Mouse (Mus musculus): Measurements from ENCODE around the gene Mthfr. TPM values are rescaled to one million over a fixed set of nuclear protein-coding genes. Genes with fewer than 3 reads are reported as not detected.

Gene Mthfr
- total RNA-seq, 2 experiments from 2014 or later, result 33.5 to 37.2 TPM

DNA sequence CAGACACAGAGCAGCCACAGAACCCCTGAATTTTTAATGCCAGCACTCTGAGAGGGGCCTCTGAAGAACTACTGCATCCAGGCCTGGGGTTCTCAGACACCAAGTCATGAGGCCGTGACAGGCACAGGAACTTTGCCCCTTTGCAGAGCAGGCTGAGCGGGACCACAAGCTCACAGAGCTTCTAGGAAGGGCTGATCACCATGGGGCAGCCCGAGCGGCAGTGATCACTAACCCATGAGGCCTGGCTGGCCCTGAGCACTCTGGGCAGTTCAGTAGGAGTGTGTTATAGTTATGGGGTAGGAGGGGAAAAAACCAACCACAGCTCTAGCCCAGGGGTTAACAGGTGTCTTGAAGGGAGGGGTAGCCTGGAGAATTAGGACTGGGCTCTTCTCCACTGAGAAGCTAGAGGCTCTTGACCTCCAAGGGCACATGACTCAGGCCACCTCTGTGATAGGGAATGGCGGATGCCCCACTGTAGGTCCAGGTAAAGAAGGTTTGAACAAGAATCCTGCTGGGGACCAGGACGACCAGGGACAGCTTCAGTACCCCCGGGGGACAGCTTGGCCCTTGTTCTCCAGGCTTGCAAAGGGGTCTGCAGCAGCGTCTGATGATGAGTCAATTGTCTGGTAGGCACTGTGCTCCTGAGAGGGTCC, 41.2 kb downstream of the Mthfr start:
- no peak overlapping the region for H3K27ac ChIP-seq
- H3K4me3 ChIP-seq, result no peak overlapping the region
- no peak for TF ChIP-seq CTCF (conservative IDR thresholded peaks at IDR 0.05)
- no peak for DNase-seq (ENCODE audit: low spot score in 2 of 2)

DNA sequence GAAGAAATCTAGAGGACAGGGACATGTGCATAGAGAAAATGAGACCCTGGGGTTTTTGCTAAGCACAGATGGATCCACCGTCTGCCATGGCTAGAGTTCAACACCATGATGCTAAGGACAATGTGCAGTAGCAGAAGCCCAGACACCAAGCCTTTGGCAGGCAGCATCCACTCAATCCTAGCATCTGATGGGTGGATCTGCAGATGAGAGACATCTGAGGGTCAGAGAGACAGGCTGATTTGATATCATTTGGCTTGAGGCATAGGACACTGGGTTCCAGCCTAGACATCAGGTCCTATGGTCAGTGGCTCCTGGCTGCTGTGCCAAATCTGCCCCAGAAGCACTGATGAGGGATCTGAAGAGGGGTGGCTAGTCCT, 41.7 kb downstream of the Mthfr start:
- no peak for DNase-seq (ENCODE audit: low spot score in 2 of 2)
- no peak for TF ChIP-seq CTCF (conservative IDR thresholded peaks at IDR 0.05)
- Histone ChIP-seq H3K27ac (no peak overlapping the region), H3K4me3 (no peak overlapping the region)

DNA sequence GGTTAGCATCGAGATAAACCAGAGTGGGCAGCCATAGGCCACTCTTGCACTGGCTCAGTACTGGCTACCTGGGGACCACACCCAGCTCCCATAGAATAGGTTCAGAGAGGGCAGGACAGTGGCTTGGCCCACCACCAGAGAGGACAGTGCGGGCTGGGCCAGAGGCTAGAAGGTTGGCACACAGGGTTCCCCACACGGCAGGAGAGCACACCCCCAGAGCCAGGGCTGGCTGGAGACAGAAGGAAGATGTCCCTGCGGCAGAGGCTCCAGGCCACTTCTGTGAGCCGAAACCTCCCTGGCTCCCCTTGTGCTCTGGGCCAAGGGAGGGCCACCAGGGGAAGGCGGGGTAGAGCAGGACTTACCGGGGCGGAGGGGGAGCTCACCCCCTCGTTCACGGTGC, 42.3 kb downstream of the Mthfr start:
- Histone ChIP-seq H3K27ac (no peak overlapping the region), H3K4me3 (no peak overlapping the region)
- no peak for DNase-seq (ENCODE audit: low spot score in 2 of 2)
- no peak for TF ChIP-seq CTCF (conservative IDR thresholded peaks at IDR 0.05)

DNA sequence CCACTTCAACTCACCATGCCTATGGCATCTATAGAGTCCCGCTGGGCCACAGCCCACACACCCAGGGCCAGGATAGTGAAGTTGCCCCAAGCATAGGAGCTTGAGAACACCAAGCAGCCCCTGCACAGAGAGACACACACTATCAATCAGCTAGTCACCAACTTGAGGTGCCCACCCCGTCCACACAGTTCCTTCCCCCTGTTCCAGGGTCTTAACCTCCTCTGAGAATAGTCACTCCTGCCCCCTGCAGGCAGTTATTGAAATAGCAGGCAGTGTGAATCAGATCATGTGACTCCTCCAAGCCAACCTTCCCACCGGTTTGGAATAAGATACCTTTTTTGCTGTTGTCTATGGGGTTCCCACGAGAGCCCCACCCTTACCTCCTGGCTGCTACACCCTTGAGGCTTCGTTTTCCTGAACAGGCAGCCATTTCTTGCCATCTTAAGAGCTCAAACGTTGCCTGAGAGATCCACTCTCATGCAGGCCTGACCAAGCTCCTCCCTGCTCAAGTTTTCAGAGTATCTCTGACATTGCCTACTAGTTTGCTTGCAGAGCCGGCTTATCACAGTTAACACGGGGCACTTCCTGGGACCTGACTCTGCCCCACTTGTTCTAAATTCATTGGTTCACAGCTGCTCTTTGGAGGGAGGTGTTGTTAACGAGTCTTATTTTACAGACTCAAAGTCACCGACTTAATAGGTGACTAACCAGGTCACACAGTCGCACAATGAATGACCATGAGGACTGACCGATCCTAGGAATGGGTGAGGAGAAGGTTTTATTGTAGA, 43.6 kb downstream of the Mthfr start:
- peak; percentile 40 to 60 for DNase-seq (ENCODE audit: low spot score in 2 of 2)
- peak; percentile 87 for TF ChIP-seq CTCF (conservative IDR thresholded peaks at IDR 0.05)
- H3K27ac ChIP-seq, result no peak overlapping the region
- H3K4me3 ChIP-seq, result no peak overlapping the region

DNA sequence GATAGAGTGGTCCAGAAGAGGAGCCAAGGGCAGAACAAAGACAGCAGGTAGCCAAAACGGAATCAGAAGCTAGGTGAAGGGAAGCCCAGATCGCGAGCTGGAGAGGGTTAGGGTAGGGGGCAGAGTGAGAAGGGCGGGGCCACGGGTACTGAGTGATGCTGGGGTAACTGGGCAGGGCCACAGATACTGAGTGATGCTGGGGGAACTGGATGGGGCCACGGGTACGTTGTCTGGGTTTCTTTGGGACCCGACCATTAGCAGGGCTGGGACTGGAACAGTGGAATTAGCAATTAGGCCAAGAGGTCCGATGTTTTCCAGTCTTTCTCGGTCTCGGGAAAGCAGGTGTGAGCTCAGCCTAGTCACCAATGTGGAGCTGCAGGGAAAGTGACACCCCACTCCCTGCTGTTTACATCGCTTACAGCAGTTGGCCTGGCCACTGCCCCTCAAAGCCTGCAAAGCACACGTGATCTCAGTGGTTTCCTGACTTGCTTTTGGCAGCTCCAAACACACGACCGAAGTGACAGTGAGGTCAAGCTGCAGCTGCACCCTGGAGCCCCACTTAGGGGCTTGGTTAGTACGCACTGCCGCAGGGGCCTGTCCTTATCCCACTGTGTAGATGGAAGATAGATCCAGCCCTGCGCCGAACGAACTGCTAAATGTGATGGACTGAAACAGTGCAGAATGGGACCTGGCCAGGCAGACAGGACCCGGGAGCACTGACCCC, 44.5 kb downstream of the Mthfr start:
- no peak for TF ChIP-seq CTCF (conservative IDR thresholded peaks at IDR 0.05)
- no peak overlapping the region for H3K4me3 ChIP-seq

DNA sequence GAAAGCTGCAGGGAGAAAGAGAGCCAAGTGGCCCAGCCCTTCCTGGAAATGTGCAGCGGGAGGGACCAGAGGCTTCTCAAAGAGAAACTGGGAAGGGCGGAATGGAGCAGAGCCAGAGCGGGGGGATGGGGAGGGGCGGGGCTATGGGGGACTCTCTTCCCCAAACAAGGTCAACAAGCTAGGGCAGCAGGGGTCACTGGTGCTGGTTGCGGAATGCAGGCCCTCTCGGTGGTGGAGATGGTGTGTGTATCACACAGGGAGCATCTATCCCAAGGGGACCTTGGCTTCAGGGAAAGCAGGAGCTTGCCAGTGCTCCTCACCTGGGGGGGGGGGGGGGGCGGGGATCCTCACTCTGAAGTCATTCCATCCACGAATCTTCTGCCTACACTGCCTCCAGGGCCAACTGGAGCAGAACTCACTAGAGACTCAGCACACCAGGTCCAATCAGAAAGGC, 45.4 kb downstream of the Mthfr start:
- H3K27ac ChIP-seq, result no peak overlapping the region
- no peak overlapping the region for H3K4me3 ChIP-seq
- no peak for DNase-seq (ENCODE audit: low spot score in 2 of 2)
- no peak for TF ChIP-seq CTCF (conservative IDR thresholded peaks at IDR 0.05)

More for the DNA sequence above, 44.5 kb downstream of the Mthfr start:
- H3K27ac ChIP-seq, result no peak overlapping the region
- no peak for DNase-seq (ENCODE audit: low spot score in 2 of 2)

DNA sequence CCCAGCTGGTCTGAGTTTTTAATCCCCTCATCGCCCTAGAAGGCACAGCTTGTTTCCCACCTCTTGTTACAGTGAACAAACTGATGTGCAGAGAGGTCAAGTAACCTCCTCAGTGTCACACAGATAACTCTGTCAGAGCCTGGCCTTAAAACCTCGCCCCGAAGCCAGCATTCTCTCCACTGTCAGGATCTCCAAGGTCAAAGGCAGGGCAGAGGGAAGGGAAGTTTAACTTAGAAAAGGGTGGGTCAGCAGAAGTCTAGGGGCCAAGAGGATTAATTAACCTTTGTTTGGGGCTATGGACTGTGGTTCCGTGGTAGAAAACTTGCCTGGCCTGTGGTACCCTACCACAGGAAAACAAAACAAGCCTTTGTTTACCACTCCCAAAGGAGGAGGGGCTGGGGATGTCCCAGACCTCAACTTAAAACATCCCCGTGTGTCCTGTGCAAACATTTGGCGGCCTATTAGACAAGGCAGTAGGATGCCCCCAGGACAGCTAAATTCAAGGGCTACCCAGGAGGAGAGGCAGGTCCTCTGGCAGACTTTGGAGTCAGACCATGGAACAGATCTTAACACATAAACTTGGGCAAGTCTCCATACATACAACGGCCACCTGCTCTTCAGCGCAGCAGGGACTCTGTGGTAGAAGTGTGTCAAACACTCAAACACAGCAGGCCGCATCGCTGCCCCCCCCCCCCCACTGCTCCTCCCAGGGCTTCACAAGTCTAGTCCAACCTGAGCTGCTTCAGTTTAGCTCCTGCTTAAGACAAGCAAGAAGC, 46.4 kb downstream of the Mthfr start:
- no peak overlapping the region for H3K27ac ChIP-seq
- no peak for TF ChIP-seq CTCF (conservative IDR thresholded peaks at IDR 0.05)
- no peak for DNase-seq (ENCODE audit: low spot score in 2 of 2)
- no peak overlapping the region for H3K4me3 ChIP-seq

DNA sequence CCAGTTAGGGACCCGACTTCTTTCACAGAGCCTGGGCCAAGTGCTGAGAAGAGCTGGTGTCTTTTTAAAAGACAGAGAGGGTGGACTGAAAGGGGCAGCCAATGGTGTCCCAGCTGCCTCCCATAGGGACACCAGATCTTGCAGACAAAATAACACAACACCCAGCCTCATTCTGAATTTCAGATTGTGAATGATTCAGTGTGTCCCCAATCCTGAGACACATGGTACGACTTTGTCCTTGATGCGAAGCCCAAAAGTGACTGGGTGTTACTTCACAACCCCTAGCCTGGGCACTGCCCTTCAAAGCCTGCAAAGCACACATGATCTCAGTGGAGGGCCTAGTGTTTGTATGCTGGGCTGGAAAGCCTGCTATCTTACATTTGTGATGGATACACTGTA, 47.0 kb downstream of the Mthfr start:
- DNase-seq (ENCODE audit: low spot score in 2 of 2), result no peak
- no peak overlapping the region for H3K27ac ChIP-seq
- TF ChIP-seq CTCF (conservative IDR thresholded peaks at IDR 0.05), result no peak
- H3K4me3 ChIP-seq, result no peak overlapping the region

DNA sequence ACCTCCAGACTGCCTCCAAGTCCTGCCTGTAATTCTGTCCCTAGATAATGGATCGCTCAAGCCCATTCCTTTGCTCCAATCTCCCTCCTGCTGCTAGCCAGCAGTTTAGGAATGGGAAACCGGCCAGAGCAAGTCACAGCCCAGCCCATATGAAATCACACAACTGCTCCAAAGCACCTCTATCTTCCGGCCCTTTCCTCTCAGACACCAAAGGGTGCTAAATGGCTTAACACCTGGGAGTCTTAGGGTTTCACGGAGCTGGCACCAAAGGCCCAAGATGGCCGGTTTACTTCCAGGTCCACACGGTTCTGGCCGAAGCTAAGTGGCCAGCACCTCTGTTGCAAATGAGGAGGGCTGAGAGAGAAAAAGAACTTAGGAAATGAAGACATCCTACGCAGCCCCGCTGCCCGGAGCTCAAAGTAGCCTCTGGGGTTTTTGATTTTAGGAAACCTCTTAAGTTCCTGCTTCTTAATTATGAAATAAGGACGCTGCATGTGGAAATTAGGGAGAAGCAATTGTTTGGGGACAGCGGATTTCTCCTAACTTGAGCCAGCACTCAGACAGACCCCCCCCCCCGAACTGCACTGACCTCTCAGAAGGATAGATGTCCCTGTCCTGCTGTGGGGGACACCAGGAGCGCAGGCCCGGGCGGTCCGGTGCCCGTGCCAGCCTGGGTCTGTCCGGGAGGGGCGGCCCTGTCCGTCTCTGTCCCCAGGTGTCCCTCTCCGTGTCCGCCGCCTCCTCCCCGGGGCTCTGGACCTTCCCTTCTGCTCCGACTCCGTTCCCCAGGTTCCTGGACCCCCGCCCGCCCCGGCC, 48.4 kb downstream of the Mthfr start:
- TF ChIP-seq CTCF (conservative IDR thresholded peaks at IDR 0.05), result no peak
- H3K27ac ChIP-seq, result peak overlapping the region; percentile 85
- DNase-seq (ENCODE audit: low spot score in 2 of 2), result no peak
- peak overlapping the region; percentile 72 for H3K4me3 ChIP-seq

DNA sequence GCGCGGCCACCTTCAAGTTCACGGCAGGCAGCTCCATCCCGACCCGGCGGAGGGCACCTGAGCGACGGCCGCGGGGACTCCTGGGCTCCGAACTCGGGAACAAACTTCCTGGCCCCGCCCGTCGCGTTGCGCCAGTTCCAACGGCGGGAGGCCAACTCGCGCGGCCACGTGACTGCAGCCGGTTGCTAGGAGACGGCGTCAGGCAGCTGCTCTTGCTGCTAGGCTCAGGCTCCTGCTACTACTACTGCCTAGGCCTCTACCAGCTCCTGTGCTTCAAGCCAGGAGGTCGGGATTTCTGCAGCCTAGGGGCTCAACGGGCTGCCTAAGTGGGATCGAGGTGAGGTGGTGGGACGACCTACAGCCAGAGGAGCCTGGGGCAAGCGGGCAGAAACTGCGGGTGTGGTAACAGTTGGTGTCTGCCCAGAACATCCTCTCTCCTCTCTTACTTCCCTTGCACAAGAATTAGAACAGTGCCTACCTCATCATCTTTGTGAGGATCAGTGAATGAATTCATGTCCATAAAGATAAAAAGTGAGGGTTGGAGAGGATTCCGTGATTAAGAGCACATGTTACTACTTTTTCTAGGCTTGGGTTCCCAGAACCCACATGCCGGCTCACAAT, 49.1 kb downstream of the Mthfr start, which contains the start of gene Agtrap:
TSS of gene Agtrap (minus strand) at position 125 of the 621 bp plus-strand sequence.
- DNase-seq (ENCODE audit: low spot score in 2 of 2), result peak; percentile 93 to 94
- peak within 1 kb of the TSS; percentile 72 for H3K4me3 ChIP-seq
- peak within 1 kb of the TSS; percentile 85 for H3K27ac ChIP-seq
- TF ChIP-seq CTCF (conservative IDR thresholded peaks at IDR 0.05), result no peak

DNA sequence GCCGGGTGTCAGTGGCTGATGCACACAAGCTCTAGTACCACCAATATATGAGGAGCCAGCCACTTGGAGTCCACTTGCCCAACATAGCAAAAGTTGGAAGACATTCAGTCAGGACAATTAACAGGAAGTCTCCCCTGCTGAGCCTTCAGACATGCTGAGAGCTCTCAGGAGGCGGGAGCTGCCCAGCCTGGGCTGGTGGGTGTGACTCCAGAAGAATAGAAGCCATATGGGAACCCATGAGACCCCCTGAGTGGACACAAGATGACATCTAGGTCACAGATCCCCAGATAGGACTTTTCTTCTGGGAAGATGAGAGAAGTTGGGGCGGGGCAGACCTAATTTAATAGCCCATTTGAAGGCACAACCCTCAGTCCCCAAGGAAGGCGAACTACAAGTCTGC, 50.3 kb downstream of the Mthfr start:
- DNase-seq (ENCODE audit: low spot score in 2 of 2), result no peak
- no peak overlapping the region for H3K4me3 ChIP-seq
- TF ChIP-seq CTCF (conservative IDR thresholded peaks at IDR 0.05), result no peak
- peak overlapping the region; percentile 85 for H3K27ac ChIP-seq
